Mouse (Mus musculus) heart, embryonic 13.5 days (tissue): Measurements from ENCODE around the gene Apoc2. TPM values are rescaled to one million over a fixed set of nuclear protein-coding genes. Genes with fewer than 3 reads are reported as not detected.

Source experiments
- ATAC-seq: fragments of 200-750 bp; cut with Nextera tagmentation; 2 replicates; pipeline ENCODE4 v1.8.0; 2017; ENCODE audit warnings: moderate TSS enrichment; ENCODE audit not compliant: insufficient number of reproducible peaks, low FRiP score, low TSS enrichment; ENCODE audit errors: extremely low read depth
- H3K27ac ChIP-seq: fragments of 300-500 bp; sonication (generic); replicated peaks from 2 replicates; pipeline ENCODE4 v1.5.1; 2015; ENCODE audit warnings: moderate library complexity, mild to moderate bottlenecking, inconsistent platforms
- H3K27me3 ChIP-seq: fragments of 300-500 bp; sonication (generic); replicated peaks from 2 replicates; pipeline ENCODE4 v1.6.1; 2015; ENCODE audit warnings: mild to moderate bottlenecking, inconsistent platforms
- H3K36me3 ChIP-seq: fragments of 300-500 bp; sonication (generic); 2 replicates; pipeline ENCODE4 v1.6.1; 2015; ENCODE audit warnings: mild to moderate bottlenecking, inconsistent platforms
- H3K4me1 ChIP-seq: fragments of 300-500 bp; sonication (generic); 2 replicates; pipeline ENCODE4 v1.6.1; 2015; ENCODE audit warnings: inconsistent platforms
- H3K4me2 ChIP-seq: fragments of 300-500 bp; sonication (generic); 2 replicates; pipeline ENCODE4 v1.6.1; 2015; ENCODE audit warnings: inconsistent platforms, mild to moderate bottlenecking, moderate library complexity
- H3K4me3 ChIP-seq: fragments of 300-500 bp; sonication (generic); 2 replicates; pipeline ENCODE4 v1.5.1; 2015; ENCODE audit warnings: moderate library complexity, mild to moderate bottlenecking, inconsistent platforms
- H3K9ac ChIP-seq: fragments of 300-500 bp; sonication (generic); 2 replicates; pipeline ENCODE4 v1.6.1; 2015; ENCODE audit warnings: inconsistent platforms, mild to moderate bottlenecking, moderate library complexity
- H3K9me3 ChIP-seq: fragments of 300-500 bp; sonication (generic); 2 replicates; pipeline ENCODE4 v1.6.1; 2016; ENCODE audit warnings: inconsistent platforms
- WGBS: fragments of 180-500 bp; shearing (Covaris S2); methylation state at CpG from one replicate; pipeline ENCODE4 v1.1.7; 2015; ENCODE audit warnings: mixed read lengths; 5-methylcytosine and 5-hydroxymethylcytosine counted together
- polyA plus RNA-seq: library from polyadenylated mRNA; unstranded; fragments of >200 nt; fragmentation: Nextera tagmentation; extraction: Ambion mirVana; gene quantifications from 2 replicates; pipeline ENCODE4 v1.2.1, GENCODE M21; 2015

Gene Apoc2
- polyA plus RNA-seq, 1 experiment from 2014 or later: 3.6 TPM

GRCm38 (mm10) chr7:19713598-19713997 lies 35.9 kb upstream of the Apoc2 start:
- WGBS: 82% methylated on average over 9 of the region's 9 CpGs
- no peak overlapping the region for H3K27ac ChIP-seq
- no peaks in the 10 kb centered on the region for H3K9me3 ChIP-seq
- H3K4me2 ChIP-seq: peak overlapping the region; percentile 93; the same call in 1 of the 2 replicates
- ATAC-seq: no peak
- H3K4me1 ChIP-seq: peaks cover 25% of the 10 kb centered on the region
- peak overlapping the region; percentile 96 for H3K4me3 ChIP-seq
- peak overlapping the region; percentile 98; the same call in 1 of the 2 replicates for H3K9ac ChIP-seq
- H3K27me3 ChIP-seq: no peaks in the 10 kb centered on the region
- peaks cover 72% of the 10 kb centered on the region for H3K36me3 ChIP-seq

- no peak overlapping the region for H3K9ac ChIP-seq
- H3K36me3 ChIP-seq: peaks cover 73% of the 10 kb centered on the region
- H3K27me3 ChIP-seq: no peaks in the 10 kb centered on the region
- no peak overlapping the region for H3K27ac ChIP-seq
- 0 out of 2 replicates have a peak overlapping the region, but pooled peaks have one; percentile 96 for H3K4me3 ChIP-seq
- H3K4me1 ChIP-seq: peaks cover 25% of the 10 kb centered on the region
- H3K9me3 ChIP-seq: no peaks in the 10 kb centered on the region
- no peak overlapping the region for H3K4me2 ChIP-seq
- WGBS: 49% methylated on average over 4 of the region's 4 CpGs
- ATAC-seq: no peak
Observed at GRCm38 (mm10) chr7:19713196-19713595, 35.5 kb upstream of the Apoc2 start.

GRCm38 (mm10) chr7:19712414-19712813 lies 34.7 kb upstream of the Apoc2 start:
- Histone ChIP-seq H3K4me2 (no peak overlapping the region), H3K36me3 (peaks cover 75% of the 10 kb centered on the region), H3K27ac (no peak overlapping the region), H3K4me1 (peaks cover 25% of the 10 kb centered on the region), H3K9ac (no peak overlapping the region), H3K9me3 (no peaks in the 10 kb centered on the region), H3K27me3 (no peaks in the 10 kb centered on the region), H3K4me3 (no peak overlapping the region)
- ATAC-seq: no peak
- WGBS: 73% methylated on average over 4 of the region's 4 CpGs

GRCm38 (mm10) chr7:19710650-19711049 lies 32.9 kb upstream of the Apoc2 start:
- ATAC-seq: no peak
- peaks cover 82% of the 10 kb centered on the region for H3K36me3 ChIP-seq
- no peaks in the 10 kb centered on the region for H3K27me3 ChIP-seq
- 92% methylated on average over 10 of the region's 10 CpGs for WGBS
- H3K27ac ChIP-seq: no peak overlapping the region
- peaks cover 16% of the 10 kb centered on the region for H3K4me1 ChIP-seq
- H3K4me3 ChIP-seq: no peak overlapping the region
- no peak overlapping the region for H3K4me2 ChIP-seq
- no peaks in the 10 kb centered on the region for H3K9me3 ChIP-seq
- H3K9ac ChIP-seq: no peak overlapping the region

- H3K9me3 ChIP-seq: no peaks in the 10 kb centered on the region
- no peak for ATAC-seq
- H3K9ac ChIP-seq: no peak overlapping the region
- no peaks in the 10 kb centered on the region for H3K27me3 ChIP-seq
- H3K4me1 ChIP-seq: peaks cover 19% of the 10 kb centered on the region
- no peak overlapping the region for H3K4me3 ChIP-seq
- H3K4me2 ChIP-seq: no peak overlapping the region
- H3K27ac ChIP-seq: no peak overlapping the region
- WGBS: 90% methylated on average over 7 of the region's 7 CpGs
- peaks cover 86% of the 10 kb centered on the region for H3K36me3 ChIP-seq
Observed at GRCm38 (mm10) chr7:19705271-19705670, 27.5 kb upstream of the Apoc2 start.

- H3K4me2 ChIP-seq: no peak overlapping the region
- no peak overlapping the region for H3K4me3 ChIP-seq
- H3K36me3 ChIP-seq: peaks cover 78% of the 10 kb centered on the region
- H3K4me1 ChIP-seq: peaks cover 26% of the 10 kb centered on the region
- 83% methylated on average over 4 of the region's 4 CpGs for WGBS
- no peak overlapping the region for H3K27ac ChIP-seq
- H3K27me3 ChIP-seq: no peaks in the 10 kb centered on the region
- no peak for ATAC-seq
- H3K9ac ChIP-seq: no peak overlapping the region
- no peaks in the 10 kb centered on the region for H3K9me3 ChIP-seq
Observed at GRCm38 (mm10) chr7:19704475-19704874, 26.7 kb upstream of the Apoc2 start.

- H3K27me3 ChIP-seq: no peaks in the 10 kb centered on the region
- H3K4me3 ChIP-seq: no peak overlapping the region
- no peak overlapping the region for H3K27ac ChIP-seq
- peaks cover 64% of the 10 kb centered on the region for H3K36me3 ChIP-seq
- H3K9ac ChIP-seq: peak overlapping the region; percentile 7; the same call in 1 of the 2 replicates
- no peak for ATAC-seq
- H3K4me1 ChIP-seq: peaks cover 41% of the 10 kb centered on the region
- H3K4me2 ChIP-seq: no peak overlapping the region
- 86% methylated on average over 16 of the region's 16 CpGs for WGBS
- no peaks in the 10 kb centered on the region for H3K9me3 ChIP-seq
Observed at GRCm38 (mm10) chr7:19702859-19703555, 25.3 kb upstream of the Apoc2 start.

- H3K36me3 ChIP-seq: peaks cover 59% of the 10 kb centered on the region
- H3K9me3 ChIP-seq: no peaks in the 10 kb centered on the region
- H3K4me3 ChIP-seq: no peak overlapping the region
- peak overlapping the region; percentile 35 for H3K4me2 ChIP-seq
- peaks cover 49% of the 10 kb centered on the region for H3K4me1 ChIP-seq
- ATAC-seq: no peak; the same call in 1 of the 2 replicates
- H3K27ac ChIP-seq: peak overlapping the region; percentile 69
- 27% methylated on average over 22 of the region's 22 CpGs for WGBS
- peak overlapping the region; percentile 68 for H3K9ac ChIP-seq
- no peaks in the 10 kb centered on the region for H3K27me3 ChIP-seq
Observed at GRCm38 (mm10) chr7:19701069-19701761, 23.5 kb upstream of the Apoc2 start.

GRCm38 (mm10) chr7:19700299-19701068 lies 22.7 kb upstream of the Apoc2 start:
- no peak; the same call in 1 of the 2 replicates for ATAC-seq
- peaks cover 59% of the 10 kb centered on the region for H3K36me3 ChIP-seq
- H3K4me2 ChIP-seq: peak overlapping the region; percentile 35
- peak overlapping the region; percentile 68; the same call in 1 of the 2 replicates for H3K9ac ChIP-seq
- no peaks in the 10 kb centered on the region for H3K9me3 ChIP-seq
- no peak overlapping the region for H3K4me3 ChIP-seq
- 49% methylated on average over 12 of the region's 12 CpGs for WGBS
- no peaks in the 10 kb centered on the region for H3K27me3 ChIP-seq
- peaks cover 54% of the 10 kb centered on the region for H3K4me1 ChIP-seq
- H3K27ac ChIP-seq: peak overlapping the region; percentile 69

GRCm38 (mm10) chr7:19699827-19700148 lies 22.0 kb upstream of the Apoc2 start:
- Histone ChIP-seq H3K27me3 (no peaks in the 10 kb centered on the region), H3K4me2 (0 out of 2 replicates have a peak overlapping the region, but pooled peaks have one; percentile 75), H3K4me1 (peaks cover 59% of the 10 kb centered on the region), H3K9ac (peak overlapping the region; percentile 80), H3K27ac (peak overlapping the region; percentile 69), H3K9me3 (no peaks in the 10 kb centered on the region), H3K36me3 (peaks cover 52% of the 10 kb centered on the region), H3K4me3 (no peak overlapping the region)
- WGBS: 72% methylated on average over 4 of the region's 4 CpGs
- no peak for ATAC-seq
